In genomic region chr16:48973548-48973947, GRCm38 (mm10) we compare ENCODE assay signal across 9 mouse cellular contexts. TPM values are rescaled to one million over a fixed set of nuclear protein-coding genes. Genes with fewer than 3 reads are reported as not detected.
DNase-seq lines count a peak whose midpoint lies in the region; ATAC-seq and TF ChIP-seq lines count a peak whose summit lies in the region.
"Had no signal": no experiment of that assay in that cellular context is flagged by ENCODE, and none has a peak within 500 bp of the region (broad histone marks: within the 10 kb centered on the region; RNA-seq: fewer than 3 reads in every experiment).

No protein-coding gene starts in this region.

- 0 out of 2 replicates have a peak, but pooled peaks have one; percentile 32 for TF ChIP-seq CTCF in liver, embryonic 14.5 days (IDR thresholded peaks at IDR 0.05; ENCODE audit: low read depth)

- no peak overlapping the region for H3K4me2 ChIP-seq in liver, embryonic 14.5 days (ENCODE audit: low read depth)
- H3K4me2 ChIP-seq in liver, embryonic 11.5 days: no peak overlapping the region

- 85% methylated on average over 1 of the region's 1 CpGs for WGBS in liver, embryonic 14.5 days (ENCODE audit: insufficient replicate concordance)
- 94% methylated on average over 1 of the region's 1 CpGs for WGBS in liver, embryonic 11.5 days

- H3K27me3 ChIP-seq in liver, embryonic 14.5 days (ENCODE audit: control insufficient read depth, insufficient read depth, low read length): no peaks in the 10 kb centered on the region
- H3K27me3 ChIP-seq in liver, embryonic 11.5 days (replicated peaks; ENCODE audit: control insufficient read depth, insufficient read depth, low read length): no peaks in the 10 kb centered on the region

- TF ChIP-seq EP300 in liver, embryonic 14.5 days (IDR thresholded peaks at IDR 0.05; ENCODE audit: low read depth): no peak

- no peak overlapping the region for H3K27ac ChIP-seq in liver, embryonic 14.5 days
- H3K27ac ChIP-seq in liver, embryonic 11.5 days (ENCODE audit: low read depth, low read length): no peak overlapping the region
- H3K27ac ChIP-seq in ES-E14 (ENCODE audit: insufficient read depth, low read depth, low read length, poor library complexity, severe bottlenecking): no peak overlapping the region

- in situ Hi-C loops in ES-E14 (cut with MboI; ENCODE audit: low sequenced_read_pairs in 2 of 2, unreplicated experiment in 2 of 2): no loop called here

- peak; percentile 32 to 37 for DNase-seq in cerebellum, postnatal 10 days
- DNase-seq in cerebellum, adult 9-11 months: no peak
- no peak for DNase-seq in liver, embryonic 14.5 days (ENCODE audit: low read depth in 3 of 3, low spot score in 3 of 3)
- no peak for DNase-seq in liver, embryonic 11.5 days (ENCODE audit: low spot score)
- no peak for DNase-seq in ES-E14 (ENCODE audit: low read depth, low spot score)
- DNase-seq in induced T-regulatory cell, adult 2 months (ENCODE audit: low read depth): peak; percentile 39
- DNase-seq in urinary bladder, postnatal 4 days (ENCODE audit: low spot score in 2 of 2): no peak
- no peak for DNase-seq in heart, postnatal 10 days
- DNase-seq: adrenal gland, postnatal 36 days had no signal

- H3K9me3 ChIP-seq in liver, embryonic 14.5 days (ENCODE audit: control insufficient read depth, low read length): no peaks in the 10 kb centered on the region
- no peaks in the 10 kb centered on the region for H3K9me3 ChIP-seq in liver, embryonic 11.5 days (ENCODE audit: control insufficient read depth, low read length)
- no peaks in the 10 kb centered on the region for H3K9me3 ChIP-seq in ES-E14 (ENCODE audit: control insufficient read depth, insufficient read depth, low read depth, low read length)

- H3K4me3 ChIP-seq in liver, embryonic 14.5 days (ENCODE audit: insufficient read depth in 1 of 2, low read depth in 2 of 2, low read length in 2 of 2): no peak overlapping the region
- H3K4me3 ChIP-seq in liver, embryonic 11.5 days (ENCODE audit: low read depth, low read length): no peak overlapping the region
- H3K4me3 ChIP-seq in ES-E14 (ENCODE audit: insufficient read depth in 1 of 2, low read depth in 1 of 2, low read length in 2 of 2, poor library complexity in 1 of 2, severe bottlenecking in 1 of 2): no peak overlapping the region

- H3K36me3 ChIP-seq in liver, embryonic 14.5 days (replicated peaks; ENCODE audit: control insufficient read depth, insufficient read depth, low read depth): no peaks in the 10 kb centered on the region; the same call in 1 of the 2 replicates
- H3K36me3 ChIP-seq in liver, embryonic 11.5 days (ENCODE audit: control insufficient read depth, insufficient read depth, low read length): peaks cover 8% of the 10 kb centered on the region; the same call in 1 of the 2 replicates
- no peaks in the 10 kb centered on the region; the same call in 1 of the 2 replicates for H3K36me3 ChIP-seq in ES-E14 (ENCODE audit: control insufficient read depth, insufficient read depth, low read length, poor library complexity, severe bottlenecking)

- ATAC-seq in liver, embryonic 14.5 days (ENCODE audit: insufficient read depth): no peak
- no peak; the same call in 1 of the 2 replicates for ATAC-seq in liver, embryonic 11.5 days (replicated peaks; ENCODE audit: low FRiP score)

- H3K9ac ChIP-seq in liver, embryonic 14.5 days (replicated peaks): no peak overlapping the region
- no peak overlapping the region for H3K9ac ChIP-seq in liver, embryonic 11.5 days (ENCODE audit: low read depth, low read length)
- H3K9ac ChIP-seq in ES-E14 (ENCODE audit: insufficient read depth, low read depth, low read length, poor library complexity, severe bottlenecking): no peak overlapping the region

- no peaks in the 10 kb centered on the region for H3K4me1 ChIP-seq in liver, embryonic 14.5 days (replicated peaks; ENCODE audit: control insufficient read depth in 2 of 2, insufficient read depth in 2 of 2, low read length in 1 of 2)
- H3K4me1 ChIP-seq in liver, embryonic 11.5 days (replicated peaks; ENCODE audit: control insufficient read depth, insufficient read depth, low read length): no peaks in the 10 kb centered on the region
- H3K4me1 ChIP-seq in ES-E14 (ENCODE audit: control insufficient read depth in 2 of 2, insufficient read depth in 2 of 2, low read length in 2 of 2, poor library complexity in 1 of 2): no peaks in the 10 kb centered on the region

- intact Hi-C loops in heart, postnatal 10 days (cut with DNase I): no loop called here

TF ChIP-seq in ES-E14, 5 proteins besides CTCF, POLR2A, EP300 and RAD21:
- TF ChIP-seq HCFC1 (IDR thresholded peaks at IDR 0.05; ENCODE audit: borderline replicate concordance, insufficient read depth, low read length): no peak
- no peak for TF ChIP-seq MAFK (IDR thresholded peaks at IDR 0.05; ENCODE audit: insufficient read depth, low read depth, low read length)
- peak; percentile 94 for TF ChIP-seq ZNF384 (IDR thresholded peaks at IDR 0.05; ENCODE audit: low read depth, low read length)
- TF ChIP-seq ZC3H11A (IDR thresholded peaks at IDR 0.05; ENCODE audit: borderline replicate concordance, low read depth, low read length): no peak

RNA-seq across cellular contexts. Expression of gene Dzip3, which starts 20.4 kb away (rescaled TPM):
- polyA plus RNA-seq in liver, embryonic 14.5 days (2012; rRNA removed): 5.3 and 5.8 TPM in 2 replicates
- polyA plus RNA-seq in liver, embryonic 14.5 days (2014; fragmentation: Nextera tagmentation; extraction: Ambion mirVana): 5.8 and 7.9 TPM in 2 replicates
- 23.6 and 25.5 TPM in 2 replicates for polyA plus RNA-seq in liver, embryonic 11.5 days (2014; fragmentation: Nextera tagmentation; extraction: Ambion mirVana)
- total RNA-seq in ES-E14 (2012; rRNA removed): 29.2 and 37.8 TPM in 2 replicates
- 10 to 100 TPM in 1 of 2 experiments, 1 to 10 TPM in 1; 8.5 to 10.2 TPM for total RNA-seq in heart, postnatal 10 days (2021)

RNA-seq across cellular contexts. Expression of gene Cip2a, which starts 20.4 kb away (rescaled TPM):
- 13.5 and 20.8 TPM in 2 replicates for polyA plus RNA-seq in liver, embryonic 14.5 days (2012; rRNA removed)
- 21.4 and 24.4 TPM in 2 replicates for polyA plus RNA-seq in liver, embryonic 14.5 days (2014; fragmentation: Nextera tagmentation; extraction: Ambion mirVana)
- polyA plus RNA-seq in liver, embryonic 11.5 days (2014; fragmentation: Nextera tagmentation; extraction: Ambion mirVana): 34.0 and 38.3 TPM in 2 replicates
- total RNA-seq in ES-E14 (2012; rRNA removed): 43.6 and 48.8 TPM in 2 replicates
- total RNA-seq in heart, postnatal 10 days (2021): 1 to 10 TPM; 7.9 to 8.9 TPM

Comparison
In these comparisons a context has a peak if more than half of its experiments do, and no peak if none do; other contexts are left out.
1. DNase-seq: peak in cerebellum, postnatal 10 days (2 of 2) and induced T-regulatory cell, adult 2 months (single experiment); none in cerebellum, adult 9-11 months (single experiment), liver, embryonic 14.5 days (0 of 3), liver, embryonic 11.5 days (single experiment), ES-E14 (single experiment), urinary bladder, postnatal 4 days (0 of 2) and heart, postnatal 10 days (0 of 2).